Mouse (Mus musculus) gastrocnemius, postnatal 36 days (tissue): ENCODE measurements around the gene Fam118b. TPM values are rescaled to one million over a fixed set of nuclear protein-coding genes. Genes with fewer than 3 reads are reported as not detected.

ENCODE experiments used
- DNase-seq, 2 experiments: peaks; one replicate each; pipeline ENCODE4 v3.0.0; 2022
- intact Hi-C: fragments of 180-260 bp; cut with DNase I; formaldehyde crosslinking; loops from one replicate; pipeline ENCODE4 v1.15.1; 2025
- total RNA-seq, 2 experiments: library from RNA; stranded (reverse); gene quantifications; 2 replicates each; pipeline ENCODE4 v1.2.3; 2021

Fam118b gene
- total RNA-seq, 2 experiments from 2014 or later = 21.6 to 23.6 TPM

DNA sequence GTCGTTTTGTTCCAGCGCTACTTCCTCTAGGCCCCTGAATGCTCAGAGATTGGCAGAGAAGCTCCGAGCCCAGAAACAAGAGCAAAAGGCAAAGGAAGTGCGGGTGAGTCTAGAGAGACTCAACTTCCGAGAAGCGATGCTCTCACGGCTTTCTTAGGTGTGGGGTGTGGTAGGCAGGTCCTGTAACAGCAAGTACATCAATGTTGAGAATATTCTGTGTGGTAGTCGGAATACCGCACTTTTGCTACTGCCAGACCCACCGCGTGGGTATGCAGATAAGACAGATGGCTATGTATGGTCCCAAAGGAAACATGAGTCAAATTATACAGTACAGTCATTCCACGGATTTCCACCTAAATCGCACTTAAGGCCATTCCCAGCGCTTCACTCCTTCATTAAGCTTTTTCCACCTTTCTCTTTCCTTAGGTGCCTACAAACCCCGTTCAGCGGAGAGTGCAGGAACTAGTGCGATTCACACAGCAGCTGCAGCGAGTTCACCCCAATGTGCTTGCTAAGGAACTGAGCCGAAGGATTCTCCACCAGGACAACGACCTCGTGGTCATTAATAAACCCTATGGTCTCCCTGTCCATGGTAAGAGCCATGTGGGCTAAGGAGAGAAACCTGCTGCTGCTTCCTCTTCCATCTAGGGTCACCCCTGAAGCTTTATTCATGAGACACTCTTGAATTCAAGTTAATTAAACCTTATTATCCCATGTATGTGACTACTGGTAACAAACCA is 541 bp upstream of the Fam118b start:
- intact Hi-C loops = loop anchor here (1.0 to 10.0 kb wide), 2 partner anchors 68 to 233 kb away; partner anchors contain the start of genes Srpr and Tirap

GRCm38 (mm10) chr9:35264509-35264908 is 3.1 kb downstream of the Fam118b start:
- intact Hi-C loops = loop anchor here (10.0 kb wide), 1 partner anchor 230 kb away; no protein-coding TSS in a partner anchor
- DNase-seq = no peak

More for the DNA sequence above, 541 bp upstream of the Fam118b start:
- no peak for DNase-seq

DNA sequence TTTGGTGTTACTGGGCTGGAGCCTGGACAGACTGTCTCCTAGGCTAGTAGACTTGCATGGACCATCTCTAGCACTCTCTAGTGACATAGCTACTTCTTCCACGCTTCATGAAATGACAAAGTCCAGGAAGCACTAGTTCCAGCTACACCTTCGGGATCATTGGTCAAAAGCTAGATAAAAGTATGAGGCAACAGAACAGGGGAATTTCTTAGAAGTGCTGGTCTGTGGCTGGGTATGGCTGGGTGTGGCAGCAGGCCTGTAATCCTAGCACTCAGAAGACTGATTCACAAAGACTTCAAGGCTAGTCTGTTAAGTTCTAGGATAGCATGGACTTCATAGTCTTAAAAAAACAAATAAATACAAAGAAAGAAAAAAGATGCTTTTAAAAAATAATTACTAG is 4.2 kb downstream of the Fam118b start:
- intact Hi-C loops = loop anchor here (10.0 kb wide), 1 partner anchor 229 kb away; no protein-coding TSS in a partner anchor
- DNase-seq = no peak

DNA sequence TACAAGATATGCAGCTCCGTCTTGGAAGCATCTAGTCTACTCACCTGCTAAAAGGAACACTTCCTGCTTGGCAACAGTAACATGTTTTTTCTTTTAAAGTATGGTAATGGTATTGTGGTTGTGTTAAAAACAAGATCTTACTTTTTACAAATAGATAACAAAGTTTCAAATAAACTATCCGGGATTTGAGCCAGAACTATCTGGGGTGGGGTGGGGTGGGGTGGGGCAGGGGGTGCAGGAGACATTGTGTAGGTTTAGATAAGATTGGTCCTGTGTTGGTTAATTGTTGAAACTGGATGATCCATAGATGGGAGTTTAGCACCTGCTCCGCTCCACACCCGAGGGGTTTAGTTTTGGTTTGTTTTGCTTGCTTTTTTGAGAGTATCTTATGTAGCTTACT is 5.2 kb downstream of the Fam118b start:
- DNase-seq = no peak
- intact Hi-C loops = loop anchor here (10.0 kb wide), 1 partner anchor 228 kb away; no protein-coding TSS in a partner anchor

GRCm38 (mm10) chr9:35257365-35257764 is 10.2 kb downstream of the Fam118b start:
- intact Hi-C loops = loop anchor here (10.0 kb wide), 1 partner anchor 203 kb away; no protein-coding TSS in a partner anchor
- no peak for DNase-seq

DNA sequence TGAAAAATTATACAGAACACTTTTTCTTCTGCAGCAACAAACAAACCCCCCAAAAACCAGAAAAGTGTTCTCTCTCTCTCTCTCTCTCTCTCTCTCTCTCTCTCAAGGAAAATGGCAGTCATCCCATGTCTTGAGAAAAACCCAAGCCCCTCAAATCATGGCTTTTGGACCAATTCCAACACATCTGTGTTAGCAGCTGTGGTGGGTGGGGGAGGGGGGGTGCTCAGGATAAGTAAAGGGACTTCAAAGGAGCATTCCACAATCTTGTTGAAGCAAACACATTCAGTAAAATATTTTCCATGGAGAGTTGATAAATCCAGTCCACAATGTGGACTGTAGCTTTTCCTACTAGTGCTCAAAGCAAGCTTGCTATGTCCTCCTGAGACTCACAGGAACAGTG is 18.1 kb downstream of the Fam118b start:
- DNase-seq = no peak
- intact Hi-C loops = no loop called here

GRCm38 (mm10) chr9:35247405-35247804 is 20.2 kb downstream of the Fam118b start:
- intact Hi-C loops = no loop called here
- no peak for DNase-seq

- DNase-seq = no peak
- intact Hi-C loops = no loop called here
These were observed 27.9 kb downstream of the Fam118b start for GRCm38 (mm10) chr9:35239734-35240133.

- intact Hi-C loops = no loop called here
- DNase-seq = no peak
These were observed 28.6 kb downstream of the Fam118b start for GRCm38 (mm10) chr9:35238915-35239571.

- DNase-seq = no peak
- intact Hi-C loops = no loop called here
These were observed 29.2 kb downstream of the Fam118b start for GRCm38 (mm10) chr9:35238371-35238770.

DNA sequence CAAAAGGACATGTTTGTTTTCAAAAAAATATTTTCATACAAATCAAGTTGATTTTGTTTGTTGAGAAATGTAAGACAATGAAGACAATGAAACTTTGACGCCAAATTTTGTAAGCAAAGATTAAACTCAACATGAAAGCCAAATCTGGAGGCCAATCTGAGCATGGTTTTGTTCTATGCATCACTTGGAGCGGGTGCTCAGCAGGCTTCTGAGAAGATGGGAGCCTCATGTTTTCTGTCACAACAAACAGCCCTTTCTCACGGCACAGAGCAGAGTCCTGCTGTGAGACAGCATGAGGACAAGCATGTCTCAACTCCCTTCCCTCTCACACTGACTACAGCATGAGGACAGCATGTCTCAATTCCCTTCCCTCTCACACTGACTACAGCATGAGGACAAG is 31.6 kb downstream of the Fam118b start:
- intact Hi-C loops = no loop called here

GRCm38 (mm10) chr9:35228671-35229070 is 38.9 kb downstream of the Fam118b start:
- no peak for DNase-seq

More for the DNA sequence above, 31.6 kb downstream of the Fam118b start:
- DNase-seq = no peak

GRCm38 (mm10) chr9:35223466-35223865 is 44.1 kb downstream of the Fam118b start:
- intact Hi-C loops = no loop called here
- no peak for DNase-seq

More at GRCm38 (mm10) chr9:35228671-35229070, 38.9 kb downstream of the Fam118b start:
- intact Hi-C loops = no loop called here

- DNase-seq = no peak
These were observed 49.6 kb downstream of the Fam118b start for GRCm38 (mm10) chr9:35217963-35218362.

GRCm38 (mm10) chr9:35211573-35212511 is 55.8 kb downstream of the Fam118b start:
- peak in 1 of 2 experiments; percentile 57 for DNase-seq
- intact Hi-C loops = no loop called here

More at GRCm38 (mm10) chr9:35217963-35218362, 49.6 kb downstream of the Fam118b start:
- intact Hi-C loops = no loop called here

DNA sequence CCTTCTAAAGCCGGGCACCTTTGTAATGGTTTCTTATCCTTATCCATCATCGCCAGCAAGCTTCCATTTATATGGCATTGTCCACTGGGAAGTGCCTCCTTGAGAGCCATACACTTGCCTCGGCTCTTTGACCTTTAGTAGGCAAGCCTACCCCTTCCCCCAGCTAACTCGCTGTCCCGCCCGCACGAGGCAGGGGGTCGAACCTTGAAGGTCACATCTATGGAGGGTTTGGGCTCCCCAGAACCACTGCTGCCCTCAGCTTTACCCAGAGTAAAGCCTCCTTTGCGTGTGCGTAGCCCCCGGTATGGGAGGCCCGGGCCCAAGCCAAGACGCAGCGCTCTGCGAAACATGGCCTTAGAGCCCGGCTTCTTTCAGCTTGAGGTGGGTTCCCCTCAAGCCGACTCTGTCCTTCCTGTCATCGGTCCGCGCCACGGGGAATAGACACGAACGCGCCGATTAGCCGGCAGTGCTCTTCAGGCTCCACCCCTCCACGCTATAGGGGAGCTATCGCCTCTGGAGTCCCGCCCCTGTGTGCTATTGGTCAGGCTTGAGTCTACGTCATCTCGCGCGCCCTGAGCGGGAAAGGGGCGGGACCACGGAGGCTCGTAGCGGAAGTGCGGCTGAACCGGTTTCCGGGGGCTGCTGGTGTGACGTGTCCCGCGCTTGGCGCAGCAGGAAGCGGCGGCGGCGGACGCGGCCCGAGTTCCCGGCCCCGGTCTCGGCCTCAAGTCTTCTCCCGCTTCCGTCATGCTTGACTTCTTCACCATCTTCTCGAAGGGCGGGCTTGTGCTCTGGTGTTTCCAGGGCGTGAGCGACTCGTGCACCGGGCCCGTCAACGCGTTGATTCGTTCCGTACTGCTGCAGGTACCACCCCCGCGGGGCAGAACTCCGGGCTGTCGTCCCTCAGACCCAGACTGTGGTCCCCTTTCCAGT is 56.8 kb downstream of the Fam118b start, which contains the start of gene Foxred1:
Gene Foxred1, minus strand, starts transcription at position 514 of the 933 bp plus-strand sequence.
- peak; percentile 97 to 99 for DNase-seq
- intact Hi-C loops = no loop called here

DNA sequence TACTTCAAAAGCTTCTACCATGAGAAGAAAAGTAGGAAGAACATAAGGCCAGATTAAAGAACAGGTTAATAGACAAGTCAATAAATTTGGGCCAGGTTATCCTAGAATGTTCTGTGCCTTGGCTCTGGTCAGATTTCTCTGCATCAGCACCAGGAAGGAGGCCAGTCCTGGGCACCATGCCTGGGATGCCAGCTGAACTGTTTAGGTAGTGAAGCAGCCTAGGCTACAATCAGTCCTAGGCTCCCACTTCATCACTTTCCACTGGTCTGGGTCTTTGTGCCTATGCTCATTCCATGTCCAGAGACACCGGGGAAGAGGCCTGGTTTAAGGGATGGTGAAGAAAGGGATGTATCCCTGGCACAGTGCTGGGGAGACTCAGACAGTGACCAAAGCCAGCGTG is 63.2 kb downstream of the Fam118b start:
- intact Hi-C loops = no loop called here

DNA sequence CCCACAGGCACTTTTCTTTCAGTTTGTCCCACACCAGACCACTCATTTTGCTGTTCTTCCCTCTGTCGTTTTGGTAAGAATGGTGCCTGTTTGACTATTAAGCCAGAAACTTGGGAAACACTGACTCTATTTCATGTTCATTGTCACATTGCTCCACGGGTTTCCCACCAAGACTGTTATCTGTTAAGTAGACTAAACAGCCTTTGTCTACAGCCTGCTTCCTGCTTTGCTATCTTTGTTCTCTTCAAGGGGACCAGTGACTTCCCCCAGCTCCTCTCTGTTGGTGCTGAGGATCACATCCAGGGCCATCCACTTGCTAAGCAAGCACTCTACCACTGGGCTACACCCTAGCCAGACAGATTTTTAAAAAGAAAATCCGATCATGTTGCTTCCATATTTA is 64.1 kb downstream of the Fam118b start:
- intact Hi-C loops = no loop called here
- no peak for DNase-seq

More for the DNA sequence above, 63.2 kb downstream of the Fam118b start:
- peak; percentile 64 to 74 for DNase-seq

GRCm38 (mm10) chr9:35200529-35201060 is 67.0 kb downstream of the Fam118b start:
- intact Hi-C loops = loop anchor here (1.0 kb wide), 1 partner anchor 67 kb away; the partner anchor contains the start of genes Fam118b and Rpusd4
- no peak for DNase-seq
